Mouse (Mus musculus) erythroblast, embryonic 14.5 days (primary cell): ENCODE results near the gene Rpl38.

Source experiments
- GATA1 ChIP-seq: IDR thresholded peaks from 2 replicates; pipeline ENCODE4 v1.6.1; 2012; ENCODE audit warnings: low read length, inconsistent platforms, mixed read lengths
- TAL1 ChIP-seq: IDR thresholded peaks from 3 replicates; pipeline ENCODE4 v1.6.1; 2012; ENCODE audit warnings: low read length, inconsistent platforms, mixed read lengths

GRCm38 (mm10) chr11:114694451-114694850 is 26.1 kb downstream of the Rpl38 start:
- TF ChIP-seq GATA1, result no peak
- no peak for TF ChIP-seq TAL1
